Mouse (Mus musculus): ENCODE results near the gene Aacs. TPM values are rescaled to one million over a fixed set of nuclear protein-coding genes. Genes with fewer than 3 reads are reported as not detected.

The Aacs gene
- total and polyA plus RNA-seq, 3 experiments, result 21.3 to 48.8 (median 39.8) TPM

DNA sequence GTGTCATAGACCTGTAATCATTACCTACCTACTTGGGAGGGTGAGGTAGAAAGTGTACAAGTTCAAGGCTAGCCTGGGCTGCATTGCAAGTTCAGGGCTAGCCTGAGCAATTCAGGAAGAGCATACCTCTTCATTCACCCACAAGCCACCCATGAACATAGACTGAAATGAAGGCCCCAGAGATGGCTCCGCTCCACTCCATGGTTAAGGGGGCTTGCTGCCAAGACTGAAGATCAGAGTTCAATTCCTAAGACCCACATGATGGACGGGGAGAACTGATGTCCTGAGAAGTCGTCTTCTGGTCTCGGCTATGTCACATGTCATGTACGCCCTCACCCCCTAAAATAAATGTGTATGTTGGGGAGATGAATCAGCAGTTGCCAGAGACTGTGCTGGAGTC is 9.1 kb upstream of the Aacs start:
- TF ChIP-seq TCF12 (IDR thresholded peaks at IDR 0.05; ENCODE audit: low read depth, low read length) (no peak), ZNF384 (IDR thresholded peaks at IDR 0.05; ENCODE audit: low read depth, low read length) (no peak), CHD1 (IDR thresholded peaks at IDR 0.05; ENCODE audit: low read depth, low read length) (0 out of 2 replicates have a peak, but pooled peaks have one; percentile 36)
- Histone ChIP-seq H3K36me3 (replicated peaks in 1 of 2; ENCODE audit: control insufficient read depth in 1 of 2, insufficient read depth in 1 of 2, low read length in 1 of 2) (peaks cover 0 to 6% of the 10 kb centered on the region in 2 experiments), H3K27ac (ENCODE audit: insufficient read depth, low read depth) (no peak overlapping the region), H3K27me3 (replicated peaks) (no peaks in the 10 kb centered on the region), H3K9me3 (replicated peaks; ENCODE audit: low read length) (no peaks in the 10 kb centered on the region), H3K9ac (ENCODE audit: insufficient read depth, low read depth) (no peak overlapping the region), H3K4me3 (replicated peaks in 1 of 3; ENCODE audit: low read depth in 2 of 3, low read length in 2 of 3, poor library complexity in 1 of 3) (no peak overlapping the region), H3K4me1 (ENCODE audit: control insufficient read depth in 1 of 2, insufficient read depth in 2 of 2) (peaks cover 5 to 23% of the 10 kb centered on the region in 2 experiments), H3K4me2 (ENCODE audit: insufficient read depth, low read depth, poor library complexity, severe bottlenecking) (no peak overlapping the region), H3K79me2 (replicated peaks; ENCODE audit: control insufficient read depth, extremely low read depth, insufficient read depth, poor library complexity, severe bottlenecking) (no peaks in the 10 kb centered on the region)
- dilution Hi-C loops (cut with MboI; ENCODE audit: extremely low pct_ligation_motif_present, extremely low pct_unique_long_range_greater_than_20kb, low sequenced_read_pairs), result no loop called here
- no peak for DNase-seq (ENCODE audit: extremely low read depth)
- in situ Hi-C loops (cut with MboI; ENCODE audit: low pct_ligation_motif_present, low pct_unique_long_range_greater_than_20kb, low sequenced_read_pairs), result no loop called here

DNA sequence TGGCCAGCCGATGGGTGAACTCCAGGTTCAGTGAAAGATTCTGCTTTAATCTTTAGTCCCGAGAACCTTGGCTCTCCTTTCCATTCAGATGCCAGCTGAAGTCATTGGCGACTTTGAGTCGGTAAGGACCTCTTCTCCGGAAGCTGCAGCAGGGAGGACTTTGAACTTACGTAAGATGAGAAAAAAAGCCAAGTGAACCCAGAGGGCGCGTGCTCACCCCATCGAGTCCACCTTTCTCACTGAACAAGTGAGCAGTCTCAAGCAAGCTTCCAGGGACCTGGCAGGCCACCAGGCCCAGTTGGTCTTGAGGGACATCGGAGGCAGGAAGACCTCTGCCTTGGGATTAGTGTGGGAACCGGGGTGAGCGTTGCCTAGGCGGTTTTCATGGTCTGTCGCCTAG is 8.4 kb upstream of the Aacs start:
- in situ Hi-C loops (cut with MboI; ENCODE audit: low pct_ligation_motif_present, low pct_unique_long_range_greater_than_20kb, low sequenced_read_pairs), result no loop called here
- peaks cover 0 to 6% of the 10 kb centered on the region in 2 experiments for H3K36me3 ChIP-seq (replicated peaks in 1 of 2; ENCODE audit: control insufficient read depth in 1 of 2, insufficient read depth in 1 of 2, low read length in 1 of 2)
- H3K27me3 ChIP-seq (replicated peaks), result no peaks in the 10 kb centered on the region
- H3K79me2 ChIP-seq (replicated peaks; ENCODE audit: control insufficient read depth, extremely low read depth, insufficient read depth, poor library complexity, severe bottlenecking), result no peaks in the 10 kb centered on the region
- no peak overlapping the region for H3K27ac ChIP-seq (ENCODE audit: insufficient read depth, low read depth)
- H3K9me3 ChIP-seq (replicated peaks; ENCODE audit: low read length), result no peaks in the 10 kb centered on the region
- no peak overlapping the region for H3K9ac ChIP-seq (ENCODE audit: insufficient read depth, low read depth)
- H3K4me1 ChIP-seq (ENCODE audit: control insufficient read depth in 1 of 2, insufficient read depth in 2 of 2), result peaks cover 5 to 23% of the 10 kb centered on the region in 2 experiments
- TF ChIP-seq MEF2A (IDR thresholded peaks at IDR 0.05; ENCODE audit: borderline replicate concordance, low read depth, low read length) (no peak), CHD1 (IDR thresholded peaks at IDR 0.05; ENCODE audit: low read depth, low read length) (no peak), EP300 (IDR thresholded peaks at IDR 0.05; ENCODE audit: low read length) (no peak), NRF1 (IDR thresholded peaks at IDR 0.05; ENCODE audit: low read depth, low read length) (no peak), MAZ (IDR thresholded peaks at IDR 0.05; ENCODE audit: low read depth, low read length) (no peak), GABPA (IDR thresholded peaks at IDR 0.05; ENCODE audit: insufficient replicate concordance, low read depth, low read length) (no peak), RAD21 (IDR thresholded peaks at IDR 0.05; ENCODE audit: low read depth, low read length) (no peak), UBTF (IDR thresholded peaks at IDR 0.05; ENCODE audit: low read depth, low read length) (no peak), POLR2A (IDR thresholded peaks at IDR 0.05; ENCODE audit: low read depth, low read length) (no peak), HCFC1 (IDR thresholded peaks at IDR 0.05; ENCODE audit: low read depth, low read length) (no peak), MAFK (IDR thresholded peaks at IDR 0.05; ENCODE audit: insufficient replicate concordance, low read length) (no peak), USF1 (IDR thresholded peaks at IDR 0.05; ENCODE audit: low read depth, low read length) (no peak), PAX5 (IDR thresholded peaks at IDR 0.05; ENCODE audit: low read length) (no peak), ZMIZ1 (IDR thresholded peaks at IDR 0.05; ENCODE audit: low read depth, low read length) (no peak), TBP (conservative IDR thresholded peaks at IDR 0.05; ENCODE audit: low read depth, low read length) (no peak), SMC3 (IDR thresholded peaks at IDR 0.05; ENCODE audit: low read depth, low read length) (no peak), TCF12 (IDR thresholded peaks at IDR 0.05; ENCODE audit: low read depth, low read length) (no peak), NELFE (IDR thresholded peaks at IDR 0.05; ENCODE audit: low read depth, low read length) (no peak), SIN3A (IDR thresholded peaks at IDR 0.05; ENCODE audit: low read length) (no peak), CHD2 (IDR thresholded peaks at IDR 0.05; ENCODE audit: low read length) (no peak)
- dilution Hi-C loops (cut with MboI; ENCODE audit: extremely low pct_ligation_motif_present, extremely low pct_unique_long_range_greater_than_20kb, low sequenced_read_pairs), result no loop called here
- no peak for DNase-seq (ENCODE audit: extremely low read depth)
- H3K4me2 ChIP-seq (ENCODE audit: insufficient read depth, low read depth, poor library complexity, severe bottlenecking), result no peak overlapping the region
- H3K4me3 ChIP-seq (replicated peaks in 1 of 3; ENCODE audit: low read depth in 2 of 3, low read length in 2 of 3, poor library complexity in 1 of 3), result no peak overlapping the region
